Mouse (Mus musculus) CH12.LX (cell line): ENCODE measurements around the gene Pkp3.

Source experiments
- CTCF ChIP-seq, 2 experiments: IDR thresholded peaks in 1 of 2; conservative IDR thresholded peaks in 1 of 2; 2 replicates each; pipeline ENCODE4 v1.5.1; 2011 to 2012; ENCODE audit warnings: low read depth in 2 of 2, low read length in 2 of 2, improper control_type of control experiment in 1 of 2, inconsistent platforms in 1 of 2, mild to moderate bottlenecking in 1 of 2, moderate library complexity in 1 of 2
- EP300 ChIP-seq: IDR thresholded peaks from 2 replicates; pipeline ENCODE4 v1.6.1; 2011; ENCODE audit warnings: low read length, improper control_type of control experiment
- ETS1 ChIP-seq: conservative IDR thresholded peaks from 2 replicates; pipeline ENCODE4 v1.6.1; 2012; ENCODE audit warnings: low read depth, mild to moderate bottlenecking, inconsistent platforms, low read length, improper control_type of control experiment, moderate library complexity
- KAT2A ChIP-seq: IDR thresholded peaks from 2 replicates; pipeline ENCODE4 v1.6.1; 2012; ENCODE audit warnings: low read length, improper control_type of control experiment, inconsistent platforms; ENCODE audit not compliant: insufficient replicate concordance
- MEF2A ChIP-seq: IDR thresholded peaks from 2 replicates; pipeline ENCODE4 v1.6.1; 2014; ENCODE audit warnings: low read depth, mild to moderate bottlenecking, inconsistent platforms, low read length, improper control_type of control experiment, borderline replicate concordance
- MYC ChIP-seq: IDR thresholded peaks from 2 replicates; pipeline ENCODE4 v1.6.1; 2011; ENCODE audit warnings: low read depth, mild to moderate bottlenecking, improper control_type of control experiment, low read length
- NRF1 ChIP-seq: IDR thresholded peaks from 2 replicates; pipeline ENCODE4 v1.6.1; 2014; ENCODE audit warnings: low read depth, mild to moderate bottlenecking, inconsistent platforms, low read length, improper control_type of control experiment, moderate library complexity
- POLR2A ChIP-seq: IDR thresholded peaks from 2 replicates; pipeline ENCODE4 v1.6.1; 2011; ENCODE audit warnings: low read depth, mild to moderate bottlenecking, improper control_type of control experiment, low read length
- ZC3H11A ChIP-seq: IDR thresholded peaks from 2 replicates; pipeline ENCODE4 v1.6.1; 2012; ENCODE audit warnings: low read depth, mild to moderate bottlenecking, inconsistent platforms, low read length, improper control_type of control experiment
- ZNF384 ChIP-seq: IDR thresholded peaks from 2 replicates; pipeline ENCODE4 v1.6.1; 2012; ENCODE audit warnings: low read depth, low read length, improper control_type of control experiment, inconsistent platforms

GRCm38 (mm10) chr7:141078876-141079275, 858 bp downstream of the Pkp3 start:
- TF ChIP-seq EP300 = no peak
- TF ChIP-seq KAT2A = no peak
- no peak for TF ChIP-seq CTCF (conservative IDR thresholded peaks at IDR 0.05 in 1 of 2, IDR thresholded peaks at IDR 0.05 in 1 of 2; ENCODE audit: low read depth in 2 of 2, low read length in 2 of 2)
- TF ChIP-seq MEF2A = no peak
- TF ChIP-seq NRF1 = no peak
- no peak for TF ChIP-seq POLR2A
- no peak for TF ChIP-seq ZNF384
- TF ChIP-seq MYC = no peak
- no peak for TF ChIP-seq ZC3H11A
- no peak; the same call in 1 of the 2 replicates for TF ChIP-seq ETS1
